Mouse (Mus musculus) naive thymus-derived CD4-positive, alpha-beta T cell, adult 2 months (primary cell): ENCODE data around the gene Csrp1.

Experiments
- DNase-seq: peaks from one replicate; pipeline ENCODE4 v3.0.0-alpha.2; 2011; ENCODE audit warnings: low read depth

The Csrp1 gene

GRCm38 (mm10) chr1:135698046-135698445 is 21.8 kb upstream of the Csrp1 start:
- DNase-seq: no peak

- DNase-seq: no peak
Observed at GRCm38 (mm10) chr1:135698451-135698921, 21.4 kb upstream of the Csrp1 start.

GRCm38 (mm10) chr1:135698996-135699705 is 20.7 kb upstream of the Csrp1 start:
- peak; percentile 39 for DNase-seq

GRCm38 (mm10) chr1:135699892-135700291 is 20.0 kb upstream of the Csrp1 start:
- no peak for DNase-seq

GRCm38 (mm10) chr1:135700605-135701004 is 19.3 kb upstream of the Csrp1 start:
- peak; percentile 89 for DNase-seq

GRCm38 (mm10) chr1:135701314-135701713 is 18.5 kb upstream of the Csrp1 start:
- DNase-seq: no peak

- DNase-seq: no peak
Observed at GRCm38 (mm10) chr1:135702722-135703121, 17.1 kb upstream of the Csrp1 start.

- DNase-seq: no peak
Observed at GRCm38 (mm10) chr1:135704317-135704821, 15.5 kb upstream of the Csrp1 start.

- DNase-seq: no peak
Observed at GRCm38 (mm10) chr1:135708369-135708768, 11.5 kb upstream of the Csrp1 start.

GRCm38 (mm10) chr1:135711126-135711525 is 8.7 kb upstream of the Csrp1 start:
- DNase-seq: no peak

GRCm38 (mm10) chr1:135714028-135714815 is 5.6 kb upstream of the Csrp1 start:
- DNase-seq: no peak

- no peak for DNase-seq
Observed at GRCm38 (mm10) chr1:135714901-135715609, 4.8 kb upstream of the Csrp1 start.

GRCm38 (mm10) chr1:135719486-135719885 is 375 bp upstream of the Csrp1 start:
- DNase-seq: peak; percentile 92

- DNase-seq: no peak
Observed at GRCm38 (mm10) chr1:135723016-135723415, 3.2 kb downstream of the Csrp1 start.

GRCm38 (mm10) chr1:135724134-135724533 is 4.3 kb downstream of the Csrp1 start:
- no peak for DNase-seq

GRCm38 (mm10) chr1:135725324-135725723 is 5.5 kb downstream of the Csrp1 start:
- DNase-seq: peak; percentile 70

GRCm38 (mm10) chr1:135725936-135726335 is 6.1 kb downstream of the Csrp1 start:
- DNase-seq: peak; percentile 90

GRCm38 (mm10) chr1:135728631-135729366 is 8.9 kb downstream of the Csrp1 start:
- peak; percentile 95 for DNase-seq

GRCm38 (mm10) chr1:135729367-135729713 is 9.5 kb downstream of the Csrp1 start:
- DNase-seq: no peak

- DNase-seq: peak; percentile 51
Observed at GRCm38 (mm10) chr1:135729821-135730220, 10.0 kb downstream of the Csrp1 start.

GRCm38 (mm10) chr1:135730296-135730695 is 10.4 kb downstream of the Csrp1 start:
- DNase-seq: peak; percentile 51

GRCm38 (mm10) chr1:135731393-135731792 is 11.5 kb downstream of the Csrp1 start:
- no peak for DNase-seq
